Mouse (Mus musculus) large intestine, adult 2 months (tissue): Measurements from ENCODE around the gene Ccdc85c. TPM values are rescaled to one million over a fixed set of nuclear protein-coding genes. Genes with fewer than 3 reads are reported as not detected.

Experiments used
- DNase-seq: peaks from one replicate; pipeline ENCODE4 v3.0.0-alpha.2; 2012; ENCODE audit warnings: low read depth, low spot score
- WGBS: fragments of 180-500 bp; shearing (Covaris S2); methylation state at CpG from one replicate; pipeline ENCODE4 v1.1.7; 2018; 5-methylcytosine and 5-hydroxymethylcytosine counted together
- polyA plus RNA-seq: library from polyadenylated mRNA; depleted of rRNA; stranded (reverse); fragments of >200 nt; gene quantifications from 2 replicates; pipeline ENCODE4 v1.2.3, GENCODE M21; 2012

Ccdc85c gene
- polyA plus RNA-seq, 1 experiment = 40.1 TPM

GRCm38 (mm10) chr12:108271351-108272142 is 3.7 kb downstream of the Ccdc85c start:
- no peak for DNase-seq
- 77% methylated on average over 16 of the region's 16 CpGs for WGBS

GRCm38 (mm10) chr12:108270240-108270919 is 4.8 kb downstream of the Ccdc85c start:
- no peak for DNase-seq
- WGBS = 33% methylated on average over 13 of the region's 13 CpGs

- no peak for DNase-seq
- WGBS = 50% methylated on average over 5 of the region's 5 CpGs
Measured at GRCm38 (mm10) chr12:108269699-108270098, 5.5 kb downstream of the Ccdc85c start.

- no peak for DNase-seq
- WGBS = 46% methylated on average over 10 of the region's 10 CpGs
Measured at GRCm38 (mm10) chr12:108268970-108269369, 6.3 kb downstream of the Ccdc85c start.

GRCm38 (mm10) chr12:108267653-108268052 is 7.6 kb downstream of the Ccdc85c start:
- no peak for DNase-seq
- WGBS = 64% methylated on average over 7 of the region's 7 CpGs

- DNase-seq = no peak
- WGBS = 25% methylated on average over 27 of the region's 27 CpGs
Measured at GRCm38 (mm10) chr12:108265831-108266619, 9.2 kb downstream of the Ccdc85c start.

GRCm38 (mm10) chr12:108264918-108265317 is 10.3 kb downstream of the Ccdc85c start:
- WGBS = 23% methylated on average over 7 of the region's 7 CpGs
- no peak for DNase-seq

- 93% methylated on average over 12 of the region's 12 CpGs for WGBS
- DNase-seq = no peak
Measured at GRCm38 (mm10) chr12:108260950-108261349, 14.3 kb downstream of the Ccdc85c start.

- DNase-seq = no peak
- 92% methylated on average over 24 of the region's 24 CpGs for WGBS
Measured at GRCm38 (mm10) chr12:108259322-108260049, 15.7 kb downstream of the Ccdc85c start.

- DNase-seq = no peak
Measured at GRCm38 (mm10) chr12:108256734-108257133, 18.5 kb downstream of the Ccdc85c start.

GRCm38 (mm10) chr12:108255960-108256359 is 19.3 kb downstream of the Ccdc85c start:
- DNase-seq = no peak
- WGBS = 70% methylated on average over 5 of the region's 5 CpGs

More at GRCm38 (mm10) chr12:108256734-108257133, 18.5 kb downstream of the Ccdc85c start:
- WGBS = 37% methylated on average over 10 of the region's 10 CpGs

- DNase-seq = no peak
- 43% methylated on average over 8 of the region's 8 CpGs for WGBS
Measured at GRCm38 (mm10) chr12:108255511-108255919, 19.7 kb downstream of the Ccdc85c start.

- DNase-seq = no peak
- 69% methylated on average over 12 of the region's 12 CpGs for WGBS
Measured at GRCm38 (mm10) chr12:108253042-108253441, 22.2 kb downstream of the Ccdc85c start.

GRCm38 (mm10) chr12:108251825-108252542 is 23.2 kb downstream of the Ccdc85c start:
- no peak for DNase-seq
- 29% methylated on average over 15 of the region's 15 CpGs for WGBS

- no peak for DNase-seq
- WGBS = 56% methylated on average over 31 of the region's 31 CpGs
Measured at GRCm38 (mm10) chr12:108251034-108251792, 24.0 kb downstream of the Ccdc85c start.

- WGBS = 18% methylated on average over 10 of the region's 10 CpGs
- DNase-seq = peak; percentile 95
Measured at GRCm38 (mm10) chr12:108249522-108249921, 25.7 kb downstream of the Ccdc85c start.

- no peak for DNase-seq
- 88% methylated on average over 8 of the region's 8 CpGs for WGBS
Measured at GRCm38 (mm10) chr12:108249019-108249418, 26.2 kb downstream of the Ccdc85c start.
